Mouse (Mus musculus) liver, adult (tissue): ENCODE measurements around the gene D630045J12Rik.

Experiments
- GATA4 ChIP-seq: IDR thresholded peaks from 2 replicates; pipeline ENCODE4 v1.6.1; 2014; ENCODE audit warnings: mild to moderate bottlenecking, low read length; ENCODE audit not compliant: insufficient replicate concordance

D630045J12Rik gene

GRCm38 (mm10) chr6:38219261-38219660 lies 34.5 kb downstream of the D630045J12Rik start:
- TF ChIP-seq GATA4, result no peak

- no peak for TF ChIP-seq GATA4
Observed at GRCm38 (mm10) chr6:38215448-38216110, 38.2 kb downstream of the D630045J12Rik start.

- no peak for TF ChIP-seq GATA4
Observed at GRCm38 (mm10) chr6:38207621-38208020, 46.2 kb downstream of the D630045J12Rik start.

GRCm38 (mm10) chr6:38206941-38207531 lies 46.8 kb downstream of the D630045J12Rik start:
- no peak for TF ChIP-seq GATA4

- TF ChIP-seq GATA4, result no peak
Observed at GRCm38 (mm10) chr6:38205375-38205774, 48.4 kb downstream of the D630045J12Rik start.

GRCm38 (mm10) chr6:38203820-38204219 lies 50.0 kb downstream of the D630045J12Rik start:
- no peak for TF ChIP-seq GATA4

GRCm38 (mm10) chr6:38202816-38203215 lies 51.0 kb downstream of the D630045J12Rik start:
- TF ChIP-seq GATA4, result no peak

- TF ChIP-seq GATA4, result no peak
Observed at GRCm38 (mm10) chr6:38201495-38201894, 52.3 kb downstream of the D630045J12Rik start.

- no peak for TF ChIP-seq GATA4
Observed at GRCm38 (mm10) chr6:38199599-38199998, 54.2 kb downstream of the D630045J12Rik start.

- no peak for TF ChIP-seq GATA4
Observed at GRCm38 (mm10) chr6:38198727-38199126, 55.1 kb downstream of the D630045J12Rik start.

GRCm38 (mm10) chr6:38196266-38197189 lies 57.3 kb downstream of the D630045J12Rik start:
- no peak for TF ChIP-seq GATA4

GRCm38 (mm10) chr6:38195306-38195705 lies 58.5 kb downstream of the D630045J12Rik start:
- TF ChIP-seq GATA4, result no peak

- TF ChIP-seq GATA4, result no peak
Observed at GRCm38 (mm10) chr6:38194046-38194445, 59.8 kb downstream of the D630045J12Rik start.

GRCm38 (mm10) chr6:38192952-38193351 lies 60.9 kb downstream of the D630045J12Rik start:
- TF ChIP-seq GATA4, result no peak

GRCm38 (mm10) chr6:38186312-38186950 lies 67.4 kb downstream of the D630045J12Rik start:
- no peak for TF ChIP-seq GATA4
